ENCODE assay signal across 19 mouse cellular contexts in genomic region chr13:57626434-57626833, GRCm38 (mm10).
DNase-seq lines count a peak whose midpoint lies in the region; ATAC-seq and TF ChIP-seq lines count a peak whose summit lies in the region.
"Had no signal": no experiment of that assay in that cellular context is flagged by ENCODE, and none has a peak within 500 bp of the region (broad histone marks: within the 10 kb centered on the region; RNA-seq: fewer than 3 reads in every experiment).

No protein-coding gene starts in this region.

- no peak for TF ChIP-seq CTCF in lung, embryonic 14.5 days (IDR thresholded peaks at IDR 0.05; ENCODE audit: low read depth)

- no peak overlapping the region for H3K4me2 ChIP-seq in forebrain, embryonic 13.5 days
- no peak overlapping the region for H3K4me2 ChIP-seq in forebrain, embryonic 12.5 days
- no peak overlapping the region for H3K4me2 ChIP-seq in lung, embryonic 14.5 days
- H3K4me2 ChIP-seq: embryonic facial prominence, embryonic 15.5 days; liver, embryonic 11.5 days had no signal

- DNase-seq in lung, embryonic 14.5 days, result peak; percentile 28
- DNase-seq in lung, postnatal 25 days (ENCODE audit: low spot score), result no peak
- peak; percentile 7 for DNase-seq in ovary, postnatal 36 days (ENCODE audit: low spot score)
- no peak for DNase-seq in ovary, postnatal 10 days (ENCODE audit: low spot score)
- no peak for DNase-seq in left cerebral cortex, postnatal 36 days (ENCODE audit: low spot score in 2 of 2)
- DNase-seq: cerebellum, adult 11-12 months; cerebellum, postnatal 14 days; gastrocnemius, postnatal 36 days; kidney, adult 2 months; kidney, postnatal 10 days; right cerebral cortex, postnatal 14 days; spleen, adult 18-20 months had no signal

- no peak overlapping the region for H3K9ac ChIP-seq in forebrain, embryonic 13.5 days
- no peak overlapping the region for H3K9ac ChIP-seq in forebrain, embryonic 12.5 days
- no peak overlapping the region for H3K9ac ChIP-seq in lung, embryonic 14.5 days
- H3K9ac ChIP-seq: embryonic facial prominence, embryonic 15.5 days had no signal

- 0 out of 2 replicates have a peak, but pooled peaks have one; percentile 51 for ATAC-seq in forebrain, embryonic 13.5 days
- ATAC-seq in forebrain, embryonic 12.5 days (ENCODE audit: low FRiP score), result no peak
- ATAC-seq in lung, embryonic 14.5 days (ENCODE audit: insufficient read depth), result no peak
- ATAC-seq: midbrain, embryonic 16.5 days had no signal

- no peak overlapping the region for H3K4me3 ChIP-seq in forebrain, embryonic 13.5 days
- no peak overlapping the region for H3K4me3 ChIP-seq in forebrain, embryonic 12.5 days (replicated peaks)
- no peak overlapping the region for H3K4me3 ChIP-seq in lung, embryonic 14.5 days (ENCODE audit: low read depth, low read length)
- H3K4me3 ChIP-seq: embryonic facial prominence, embryonic 15.5 days; hindbrain, embryonic 10.5 days had no signal

- no peaks in the 10 kb centered on the region for H3K9me3 ChIP-seq in forebrain, embryonic 13.5 days (replicated peaks)
- H3K9me3 ChIP-seq in forebrain, embryonic 12.5 days, result no peaks in the 10 kb centered on the region
- H3K9me3 ChIP-seq in lung, embryonic 14.5 days (ENCODE audit: low read depth, low read length), result no peaks in the 10 kb centered on the region
- H3K9me3 ChIP-seq: embryonic facial prominence, embryonic 15.5 days; hindbrain, embryonic 10.5 days had no signal

- intact Hi-C loops in left cerebral cortex, postnatal 36 days (cut with DNase I), result no loop called here

- H3K27ac ChIP-seq in forebrain, embryonic 13.5 days, result no peak overlapping the region
- no peak overlapping the region for H3K27ac ChIP-seq in forebrain, embryonic 12.5 days
- H3K27ac ChIP-seq in lung, embryonic 14.5 days (ENCODE audit: low read depth), result no peak overlapping the region
- H3K27ac ChIP-seq: embryonic facial prominence, embryonic 15.5 days had no signal

- H3K36me3 ChIP-seq in forebrain, embryonic 13.5 days (ENCODE audit: poor library complexity, severe bottlenecking), result no peaks in the 10 kb centered on the region
- no peaks in the 10 kb centered on the region for H3K36me3 ChIP-seq in forebrain, embryonic 12.5 days (replicated peaks)
- H3K36me3 ChIP-seq in lung, embryonic 14.5 days (ENCODE audit: insufficient read depth), result no peaks in the 10 kb centered on the region
- H3K36me3 ChIP-seq: embryonic facial prominence, embryonic 15.5 days; hindbrain, embryonic 10.5 days had no signal

- WGBS in forebrain, embryonic 13.5 days, result 61% methylated on average over 9 of the region's 9 CpGs
- WGBS in forebrain, embryonic 12.5 days, result 86% methylated on average over 9 of the region's 9 CpGs
- WGBS in lung, embryonic 14.5 days, result 62% methylated on average over 9 of the region's 9 CpGs

- H3K4me1 ChIP-seq in forebrain, embryonic 13.5 days, result 0 out of 2 replicates have a peak, but pooled peaks cover 10% of the 10 kb centered on the region
- peaks cover 3% of the 10 kb centered on the region; the same call in 1 of the 2 replicates for H3K4me1 ChIP-seq in forebrain, embryonic 12.5 days
- no peaks in the 10 kb centered on the region for H3K4me1 ChIP-seq in lung, embryonic 14.5 days (ENCODE audit: insufficient read depth)

- no peaks in the 10 kb centered on the region for H3K27me3 ChIP-seq in forebrain, embryonic 13.5 days
- no peaks in the 10 kb centered on the region; the same call in 1 of the 2 replicates for H3K27me3 ChIP-seq in forebrain, embryonic 12.5 days
- no peaks in the 10 kb centered on the region for H3K27me3 ChIP-seq in lung, embryonic 14.5 days (ENCODE audit: insufficient read depth, low read length)
- H3K27me3 ChIP-seq: CH12.LX; embryonic facial prominence, embryonic 15.5 days had no signal

Comparison
In these comparisons a context has a peak if more than half of its experiments do, and no peak if none do; other contexts are left out.
1. DNase-seq: peak in lung, embryonic 14.5 days (single experiment) and ovary, postnatal 36 days (single experiment); none in lung, postnatal 25 days (single experiment), ovary, postnatal 10 days (single experiment) and left cerebral cortex, postnatal 36 days (0 of 2).